Mouse (Mus musculus) lung, embryonic 16.5 days (tissue): ENCODE measurements around the gene Kifc3. TPM values are rescaled to one million over a fixed set of nuclear protein-coding genes. Genes with fewer than 3 reads are reported as not detected.

Source experiments
- ATAC-seq: fragments of 200-750 bp; cut with Nextera tagmentation; 2 replicates; pipeline ENCODE4 v1.8.0; 2017; ENCODE audit warnings: low read depth, mild to moderate bottlenecking, moderate library complexity
- H3K27ac ChIP-seq: fragments of 300-500 bp; sonication (generic); 2 replicates; pipeline ENCODE4 v1.5.1; 2014; ENCODE audit warnings: mild to moderate bottlenecking, control low read depth, low read length
- H3K27me3 ChIP-seq: fragments of 300-500 bp; sonication (generic); 2 replicates; pipeline ENCODE4 v1.6.1; 2014; ENCODE audit warnings: low read depth, low read length, mixed read lengths; ENCODE audit not compliant: control insufficient read depth, insufficient read depth
- H3K36me3 ChIP-seq: fragments of 300-500 bp; sonication (generic); 2 replicates; pipeline ENCODE4 v1.6.1; 2014; ENCODE audit warnings: low read length; ENCODE audit not compliant: control insufficient read depth, insufficient read depth
- H3K4me1 ChIP-seq: fragments of 300-500 bp; sonication (generic); replicated peaks from 2 replicates; pipeline ENCODE4 v1.6.1; 2014; ENCODE audit warnings: low read length, mixed read lengths; ENCODE audit not compliant: control insufficient read depth, insufficient read depth
- H3K4me2 ChIP-seq: fragments of 300-500 bp; sonication (generic); 2 replicates; pipeline ENCODE4 v1.6.1; 2014; ENCODE audit warnings: low read depth, low read length, control low read depth
- H3K4me3 ChIP-seq: fragments of 300-500 bp; sonication (generic); 2 replicates; pipeline ENCODE4 v1.5.1; 2014; ENCODE audit warnings: mild to moderate bottlenecking, low read length, control low read depth
- H3K9ac ChIP-seq: fragments of 300-500 bp; sonication (generic); 2 replicates; pipeline ENCODE4 v1.6.1; 2014; ENCODE audit warnings: low read length, control low read depth
- H3K9me3 ChIP-seq: fragments of 300-500 bp; sonication (generic); 2 replicates; pipeline ENCODE4 v1.6.1; 2016; ENCODE audit warnings: low read length; ENCODE audit not compliant: control insufficient read depth
- WGBS: fragments of 180-500 bp; shearing (Covaris S2); extraction: QIAGEN DNeasy Blood & Tissue Kit; methylation state at CpG from one replicate; pipeline ENCODE4 v1.1.7; 2014; 5-methylcytosine and 5-hydroxymethylcytosine counted together
- polyA plus RNA-seq: library from polyadenylated mRNA; unstranded; fragments of >200 nt; fragmentation: Nextera tagmentation; extraction: Ambion mirVana; gene quantifications from 2 replicates; pipeline ENCODE4 v1.2.1, GENCODE M21; 2015

Gene Kifc3
- polyA plus RNA-seq, 1 experiment from 2014 or later, result 16.8 TPM

DNA sequence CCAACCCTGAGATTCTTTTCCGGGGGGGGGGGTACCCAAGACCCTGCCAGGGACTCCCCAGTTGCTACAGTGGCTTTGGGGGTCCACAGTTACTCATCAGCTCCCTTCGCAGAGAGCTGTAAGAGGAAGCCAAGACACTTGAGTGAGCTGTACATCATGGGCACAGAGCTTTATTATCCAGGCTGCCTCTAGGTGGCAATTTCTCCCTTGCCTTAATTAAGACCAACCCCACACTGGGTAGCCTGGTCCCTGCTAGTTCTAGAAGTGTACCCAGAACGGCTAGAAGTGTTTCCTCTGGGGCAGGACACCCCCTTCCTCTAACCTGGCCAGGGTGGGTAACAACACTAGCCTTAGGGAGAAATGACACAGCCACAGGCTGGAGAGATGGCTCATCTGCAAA, 67.4 kb downstream of the Kifc3 start:
- H3K9me3 ChIP-seq, result no peaks in the 10 kb centered on the region
- no peaks in the 10 kb centered on the region for H3K36me3 ChIP-seq
- no peaks in the 10 kb centered on the region for H3K27me3 ChIP-seq
- H3K9ac ChIP-seq, result no peak overlapping the region
- H3K4me3 ChIP-seq, result no peak overlapping the region
- H3K4me1 ChIP-seq, result peaks cover 23% of the 10 kb centered on the region
- no peak overlapping the region for H3K4me2 ChIP-seq
- WGBS, result 47% methylated on average over 3 of the region's 3 CpGs
- no peak overlapping the region for H3K27ac ChIP-seq
- no peak for ATAC-seq

DNA sequence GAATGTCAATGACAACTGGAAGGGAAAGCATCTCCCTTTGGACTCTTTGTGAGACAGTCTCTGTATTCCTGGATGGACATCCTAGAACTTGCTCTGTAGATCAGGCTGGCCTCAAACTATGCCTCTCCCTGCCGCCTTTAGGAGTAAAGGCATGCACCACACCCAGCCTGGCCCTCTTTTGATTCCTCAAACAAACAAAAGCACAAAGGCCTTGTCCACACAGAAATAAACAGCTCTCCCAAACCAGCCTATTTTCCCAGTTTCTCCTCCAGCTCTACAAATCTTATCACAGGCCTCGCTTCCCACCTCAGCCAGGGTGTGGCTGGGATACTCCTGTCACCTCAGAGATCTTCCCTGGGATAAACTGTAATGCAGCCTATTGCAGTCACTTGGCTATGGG, 68.4 kb downstream of the Kifc3 start:
- ATAC-seq, result no peak
- Histone ChIP-seq H3K9ac (no peak overlapping the region), H3K36me3 (no peaks in the 10 kb centered on the region), H3K4me3 (no peak overlapping the region), H3K4me2 (no peak overlapping the region), H3K9me3 (no peaks in the 10 kb centered on the region), H3K27ac (no peak overlapping the region), H3K4me1 (peaks cover 21% of the 10 kb centered on the region), H3K27me3 (no peaks in the 10 kb centered on the region)
- WGBS, result 86% methylated on average over 2 of the region's 2 CpGs

DNA sequence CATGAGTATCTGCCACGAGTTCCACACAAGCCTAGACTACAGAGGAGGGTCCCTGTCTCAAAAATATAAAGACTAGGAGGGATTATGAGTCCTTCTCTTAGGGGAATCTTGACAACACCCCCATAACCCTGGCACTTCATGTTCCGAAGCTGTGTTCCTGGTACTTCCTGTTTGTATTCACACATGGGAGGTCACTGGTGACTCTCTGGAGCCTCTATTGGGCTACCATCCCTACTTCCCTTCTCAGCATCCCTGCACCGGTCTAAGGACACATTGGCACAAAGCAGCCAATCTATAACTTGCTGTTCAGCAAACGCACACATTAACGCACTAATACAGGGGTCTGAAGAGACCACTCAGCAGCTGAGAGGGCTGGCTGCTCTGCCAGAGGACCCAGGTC, 70.6 kb downstream of the Kifc3 start:
- H3K4me1 ChIP-seq, result peaks cover 3% of the 10 kb centered on the region; the same call in 1 of the 2 replicates
- H3K9ac ChIP-seq, result no peak overlapping the region
- no peaks in the 10 kb centered on the region for H3K9me3 ChIP-seq
- 68% methylated on average over 5 of the region's 5 CpGs for WGBS
- H3K27me3 ChIP-seq, result no peaks in the 10 kb centered on the region
- H3K4me2 ChIP-seq, result no peak overlapping the region
- H3K36me3 ChIP-seq, result no peaks in the 10 kb centered on the region; the same call in 1 of the 2 replicates
- H3K27ac ChIP-seq, result no peak overlapping the region
- no peak overlapping the region for H3K4me3 ChIP-seq
- no peak for ATAC-seq

DNA sequence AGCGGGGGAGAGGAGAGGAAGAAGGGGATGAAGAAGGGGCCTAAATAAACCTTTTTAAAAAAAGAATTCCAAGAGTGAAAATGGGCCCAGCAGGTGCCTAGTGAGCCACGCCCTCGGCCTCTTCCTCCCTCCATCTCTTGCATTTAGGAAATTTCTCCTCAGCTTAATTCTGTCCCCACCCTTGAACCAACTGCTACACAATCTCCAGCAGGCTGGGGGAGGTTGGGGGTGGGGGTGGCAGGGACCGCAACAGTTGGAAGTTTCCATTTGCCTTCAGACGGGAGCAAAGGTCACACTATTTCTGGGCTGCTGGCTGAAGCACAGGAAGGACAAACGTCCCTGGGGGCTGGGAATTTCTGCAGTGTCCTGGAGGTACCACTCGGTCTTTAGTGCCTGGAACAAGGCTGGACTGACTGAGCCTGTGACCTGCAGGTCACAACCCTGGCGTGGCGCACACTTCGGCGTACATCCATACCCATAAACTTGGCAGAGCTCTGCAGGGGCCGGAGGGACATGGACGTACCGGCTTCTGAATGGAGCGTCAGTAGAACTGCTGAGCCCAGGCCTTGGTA, 71.6 kb downstream of the Kifc3 start:
- no peak overlapping the region for H3K4me3 ChIP-seq
- no peaks in the 10 kb centered on the region; the same call in 1 of the 2 replicates for H3K36me3 ChIP-seq
- no peak overlapping the region for H3K27ac ChIP-seq
- WGBS, result 58% methylated on average over 15 of the region's 15 CpGs
- H3K9me3 ChIP-seq, result no peaks in the 10 kb centered on the region
- 0 out of 2 replicates have a peak, but pooled peaks cover 3% of the 10 kb centered on the region for H3K4me1 ChIP-seq
- no peaks in the 10 kb centered on the region for H3K27me3 ChIP-seq
- no peak overlapping the region for H3K4me2 ChIP-seq
- no peak overlapping the region for H3K9ac ChIP-seq
- ATAC-seq, result peak; percentile 35; the same call in 1 of the 2 replicates

DNA sequence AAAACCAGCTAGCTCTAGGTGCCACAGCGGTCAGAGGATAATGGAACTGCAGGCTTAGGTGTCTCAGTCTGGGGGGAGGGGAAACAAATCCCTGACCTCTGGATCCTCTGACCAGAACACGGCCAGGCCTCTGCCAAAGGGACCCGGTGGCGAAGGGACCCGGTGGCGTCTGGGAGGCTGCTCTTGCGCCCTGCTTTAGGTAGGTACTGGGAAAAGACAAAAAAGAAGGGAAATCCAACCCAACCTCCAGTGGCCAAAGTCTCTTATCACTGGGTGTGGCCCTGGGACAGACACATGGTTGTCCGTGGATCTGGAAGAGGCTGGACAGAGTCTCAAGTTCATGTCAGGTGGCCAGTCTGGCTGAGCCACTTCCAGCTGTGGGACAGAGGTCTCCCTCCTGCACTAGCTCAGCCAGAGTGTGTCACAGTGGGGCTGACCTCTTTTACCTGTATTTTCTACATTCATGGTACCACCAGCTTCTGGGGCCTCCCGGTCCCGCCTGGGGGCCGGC, 73.8 kb downstream of the Kifc3 start:
- Histone ChIP-seq H3K36me3 (peaks cover 1% of the 10 kb centered on the region; the same call in 1 of the 2 replicates), H3K4me2 (no peak overlapping the region), H3K27ac (no peak overlapping the region), H3K9me3 (no peaks in the 10 kb centered on the region), H3K9ac (no peak overlapping the region), H3K27me3 (no peaks in the 10 kb centered on the region), H3K4me3 (no peak overlapping the region), H3K4me1 (0 out of 2 replicates have a peak, but pooled peaks cover 3% of the 10 kb centered on the region)
- WGBS, result 86% methylated on average over 11 of the region's 11 CpGs
- ATAC-seq, result no peak

DNA sequence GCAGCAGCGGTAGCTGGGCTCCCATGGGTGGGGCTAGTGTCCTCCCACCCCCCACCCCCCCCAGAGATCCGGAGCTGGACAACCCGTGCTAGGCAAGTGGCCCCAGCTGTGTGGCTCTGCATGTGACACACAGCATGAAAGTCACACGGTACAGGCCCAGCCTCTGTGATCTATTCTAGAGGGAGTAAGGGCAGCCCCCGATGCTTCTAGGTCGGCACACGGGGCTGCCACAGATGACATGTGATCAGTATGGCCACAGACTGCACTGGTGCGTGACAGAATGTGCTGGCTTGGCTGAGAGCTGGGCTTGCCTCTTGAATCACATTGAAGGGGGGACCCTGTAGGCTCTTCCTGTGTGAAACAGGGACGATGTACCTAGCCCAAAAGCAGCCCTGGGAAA, 75.0 kb downstream of the Kifc3 start:
- H3K9ac ChIP-seq, result no peak overlapping the region
- no peak overlapping the region for H3K4me2 ChIP-seq
- no peak overlapping the region for H3K4me3 ChIP-seq
- no peak overlapping the region for H3K27ac ChIP-seq
- ATAC-seq, result no peak
- H3K4me1 ChIP-seq, result 0 out of 2 replicates have a peak, but pooled peaks cover 3% of the 10 kb centered on the region
- WGBS, result 73% methylated on average over 9 of the region's 9 CpGs
- H3K27me3 ChIP-seq, result no peaks in the 10 kb centered on the region
- H3K36me3 ChIP-seq, result peaks cover 6% of the 10 kb centered on the region; the same call in 1 of the 2 replicates
- H3K9me3 ChIP-seq, result no peaks in the 10 kb centered on the region

DNA sequence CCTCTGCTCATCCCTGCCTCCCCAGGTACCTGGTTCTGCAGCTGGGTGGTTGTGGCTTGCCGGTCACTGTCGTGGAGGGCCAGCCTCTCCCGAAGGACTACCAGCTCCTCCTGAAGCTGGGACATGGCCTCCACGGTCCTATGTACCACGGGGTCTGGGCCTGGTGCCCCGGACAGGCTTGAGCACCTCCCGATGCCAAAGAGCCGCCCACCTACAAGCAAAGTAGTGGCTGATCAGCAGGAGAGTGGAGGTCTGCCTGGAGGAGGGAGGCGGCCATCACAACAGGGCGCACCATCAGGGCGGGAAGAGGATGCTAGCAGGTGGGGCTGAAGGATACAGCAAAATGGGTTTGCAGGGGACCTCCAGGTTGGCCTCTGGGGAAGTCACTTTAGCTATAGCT, 76.1 kb downstream of the Kifc3 start:
- peaks cover 6% of the 10 kb centered on the region; the same call in 1 of the 2 replicates for H3K36me3 ChIP-seq
- no peaks in the 10 kb centered on the region for H3K9me3 ChIP-seq
- no peaks in the 10 kb centered on the region for H3K27me3 ChIP-seq
- H3K27ac ChIP-seq, result no peak overlapping the region
- no peak overlapping the region for H3K4me2 ChIP-seq
- ATAC-seq, result no peak
- 0 out of 2 replicates have a peak, but pooled peaks cover 3% of the 10 kb centered on the region for H3K4me1 ChIP-seq
- H3K4me3 ChIP-seq, result no peak overlapping the region
- H3K9ac ChIP-seq, result no peak overlapping the region
- WGBS, result 85% methylated on average over 11 of the region's 11 CpGs

DNA sequence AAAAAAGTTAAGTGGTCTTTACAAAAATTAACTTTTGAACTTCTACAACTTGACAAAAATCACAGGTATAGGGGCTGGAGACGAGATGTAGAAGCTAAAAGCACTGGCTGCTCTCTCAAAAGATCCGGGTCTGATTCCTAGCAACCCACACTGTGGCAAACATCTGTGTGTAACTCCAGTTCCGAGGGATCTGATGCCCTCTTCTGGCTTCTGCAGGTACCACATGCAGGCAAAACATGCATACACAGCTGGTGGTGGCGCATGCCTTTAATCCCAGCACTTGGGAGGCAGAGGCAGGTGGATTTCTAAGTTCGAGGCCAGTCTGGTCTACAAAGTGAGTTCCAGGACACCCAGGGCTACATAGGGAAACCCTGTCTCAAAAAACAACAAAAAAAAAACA, 79.2 kb downstream of the Kifc3 start:
- H3K36me3 ChIP-seq, result peaks cover 6% of the 10 kb centered on the region; the same call in 1 of the 2 replicates

DNA sequence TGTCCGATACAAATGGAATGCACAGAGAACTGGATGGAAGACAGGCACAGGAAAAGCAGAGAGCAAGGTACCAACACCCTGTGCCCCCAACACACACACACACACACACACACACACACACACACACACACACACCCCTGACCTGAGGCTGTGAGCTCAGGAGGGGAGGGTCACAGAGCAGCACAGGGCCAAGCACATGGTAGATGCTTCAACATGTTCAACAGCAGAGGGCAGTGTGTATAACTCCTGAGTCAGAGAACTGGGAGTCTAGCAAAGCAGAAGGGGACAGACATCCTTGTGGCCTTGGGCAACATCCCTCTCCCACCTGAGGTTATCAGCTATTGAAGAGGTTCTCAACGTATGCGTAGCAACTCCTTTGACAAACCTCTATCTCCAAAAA, 88.9 kb downstream of the Kifc3 start:
- Histone ChIP-seq H3K9ac (no peak overlapping the region), H3K36me3 (0 out of 2 replicates have a peak, but pooled peaks cover 3% of the 10 kb centered on the region), H3K4me1 (no peaks in the 10 kb centered on the region), H3K4me3 (no peak overlapping the region), H3K9me3 (no peaks in the 10 kb centered on the region), H3K27ac (no peak overlapping the region), H3K27me3 (no peaks in the 10 kb centered on the region), H3K4me2 (no peak overlapping the region)
- ATAC-seq, result 0 out of 2 replicates have a peak, but pooled peaks have one; percentile 28
- 72% methylated on average over 3 of the region's 3 CpGs for WGBS

More for the DNA sequence above, 79.2 kb downstream of the Kifc3 start:
- no peaks in the 10 kb centered on the region for H3K27me3 ChIP-seq
- no peak overlapping the region for H3K9ac ChIP-seq
- 95% methylated on average over 5 of the region's 5 CpGs for WGBS
- H3K9me3 ChIP-seq, result no peaks in the 10 kb centered on the region
- H3K4me3 ChIP-seq, result no peak overlapping the region
- ATAC-seq, result no peak
- H3K4me1 ChIP-seq, result no peaks in the 10 kb centered on the region
- no peak overlapping the region for H3K4me2 ChIP-seq
- no peak overlapping the region for H3K27ac ChIP-seq
